Mouse (Mus musculus): ENCODE data around the gene Lemd2.
A peak's percentile ranks its signal among the peaks of the same experiment; 100 is the strongest.

Gene Lemd2

GRCm38 (mm10) chr17:27186068-27186467 lies 18.2 kb downstream of the Lemd2 start:
- DNase-seq = no peak

- no peak for DNase-seq
Measured at GRCm38 (mm10) chr17:27183667-27184292, 20.5 kb downstream of the Lemd2 start.

GRCm38 (mm10) chr17:27182401-27182800 lies 21.9 kb downstream of the Lemd2 start:
- no peak for DNase-seq

GRCm38 (mm10) chr17:27181666-27182065 lies 22.6 kb downstream of the Lemd2 start:
- DNase-seq = peak; percentile 95

GRCm38 (mm10) chr17:27179681-27180280 lies 24.5 kb downstream of the Lemd2 start:
- DNase-seq = no peak

- DNase-seq = no peak
Measured at GRCm38 (mm10) chr17:27178427-27179177, 25.7 kb downstream of the Lemd2 start.

GRCm38 (mm10) chr17:27178019-27178418 lies 26.2 kb downstream of the Lemd2 start:
- no peak for DNase-seq

- DNase-seq = no peak
Measured at GRCm38 (mm10) chr17:27176754-27177153, 27.5 kb downstream of the Lemd2 start.

GRCm38 (mm10) chr17:27176287-27176686 lies 28.0 kb downstream of the Lemd2 start:
- no peak for DNase-seq

GRCm38 (mm10) chr17:27175196-27175874 lies 28.9 kb downstream of the Lemd2 start:
- DNase-seq = no peak

- peak; percentile 95 for DNase-seq
Measured at GRCm38 (mm10) chr17:27173715-27174114, 30.6 kb downstream of the Lemd2 start.

- DNase-seq = no peak
Measured at GRCm38 (mm10) chr17:27172459-27172858, 31.8 kb downstream of the Lemd2 start.

GRCm38 (mm10) chr17:27171121-27171520 lies 33.1 kb downstream of the Lemd2 start:
- DNase-seq = peak; percentile 87

- DNase-seq = peak; percentile 92
Measured at GRCm38 (mm10) chr17:27169952-27170695, 34.1 kb downstream of the Lemd2 start.

- DNase-seq = no peak
Measured at GRCm38 (mm10) chr17:27168569-27168968, 35.7 kb downstream of the Lemd2 start.

GRCm38 (mm10) chr17:27167545-27167944 lies 36.7 kb downstream of the Lemd2 start, which contains the start of gene Ip6k3:
Gene Ip6k3, minus strand, starts transcription at chr17:27167795.
- peak; percentile 95 for DNase-seq

- DNase-seq = peak; percentile 94
Measured at GRCm38 (mm10) chr17:27166901-27167300, 37.4 kb downstream of the Lemd2 start.

GRCm38 (mm10) chr17:27165054-27165773 lies 39.1 kb downstream of the Lemd2 start:
- peak; percentile 87 for DNase-seq

- peak; percentile 98 for DNase-seq
Measured at GRCm38 (mm10) chr17:27160905-27161304, 43.4 kb downstream of the Lemd2 start.

- peak; percentile 87 for DNase-seq
Measured at GRCm38 (mm10) chr17:27159169-27159568, 45.1 kb downstream of the Lemd2 start.

- DNase-seq = peak; percentile 97
Measured at GRCm38 (mm10) chr17:27158439-27158838, 45.8 kb downstream of the Lemd2 start.

GRCm38 (mm10) chr17:27155752-27156151 lies 48.5 kb downstream of the Lemd2 start:
- peak; percentile 90 for DNase-seq
